13 mouse cellular contexts compared by ENCODE assay signal in genomic region chr17:5331387-5331786, GRCm38 (mm10).
DNase-seq lines count a peak whose midpoint lies in the region; TF ChIP-seq lines count a peak whose summit lies in the region.
"Had no signal": no experiment of that assay in that cellular context is flagged by ENCODE, and none has a peak within 500 bp of the region (broad histone marks: within the 10 kb centered on the region; RNA-seq: fewer than 3 reads in every experiment).

No protein-coding gene starts in this region.

- no peaks in the 10 kb centered on the region for H3K27me3 ChIP-seq in cerebellum, adult 2 months (ENCODE audit: control insufficient read depth, insufficient read depth, low read length)
- H3K27me3 ChIP-seq: heart, embryonic 15.5 days; megakaryocyte, embryonic 14.5 days had no signal

- H3K4me1 ChIP-seq in cerebellum, adult 2 months (ENCODE audit: control insufficient read depth, insufficient read depth, low read length), result no peaks in the 10 kb centered on the region

- 87% methylated on average over 1 of the region's 1 CpGs for WGBS in cerebellum, adult 2 months

- peak; percentile 38; the same call in 1 of the 2 replicates for TF ChIP-seq CTCF in cerebellum, adult 2 months (IDR thresholded peaks at IDR 0.05; ENCODE audit: borderline replicate concordance, insufficient read depth, low read depth, low read length)

- no peak for DNase-seq in cerebellum, adult 2 months
- no peak for DNase-seq in cerebellum, adult 18-20 months
- DNase-seq in left cerebral cortex, postnatal 14 days (ENCODE audit: low spot score in 2 of 2), result peak; percentile 40 to 52
- DNase-seq in left cerebral cortex, adult 11 months (ENCODE audit: low spot score), result no peak
- DNase-seq in B cell, adult 2 months, result peak; percentile 35 to 41
- DNase-seq in c-Kit-positive CD71-positive TER-119-positive erythroid progenitor cells, embryonic 14.5 days (ENCODE audit: low spot score), result peak; percentile 5
- no peak for DNase-seq in spleen, postnatal 4 days (ENCODE audit: low spot score in 2 of 2)
- no peak for DNase-seq in layer of hippocampus, adult 9-10 months (ENCODE audit: low spot score)
- DNase-seq: cerebellum, adult 9-10 months; right cerebral cortex, postnatal 4 days had no signal

- no peak overlapping the region for H3K4me3 ChIP-seq in cerebellum, adult 2 months (replicated peaks; ENCODE audit: insufficient read depth, low read depth, low read length)
- H3K4me3 ChIP-seq: forebrain, embryonic 10.5 days; heart, embryonic 15.5 days; megakaryocyte, embryonic 14.5 days had no signal

- no peak for TF ChIP-seq POLR2A in cerebellum, adult 2 months (IDR thresholded peaks at IDR 0.05; ENCODE audit: borderline replicate concordance, insufficient read depth, low read length)

- intact Hi-C loops in left cerebral cortex, postnatal 14 days (cut with DNase I), result loop anchor here (5.0 kb wide), 2 partner anchors 66 to 79 kb away; no protein-coding TSS in a partner anchor

- no peak overlapping the region for H3K27ac ChIP-seq in cerebellum, adult 2 months (ENCODE audit: insufficient read depth, low read length)
- H3K27ac ChIP-seq: forebrain, embryonic 10.5 days; heart, embryonic 15.5 days had no signal

Comparison
In these comparisons a context has a peak if more than half of its experiments do, and no peak if none do; other contexts are left out.
1. DNase-seq: peak in left cerebral cortex, postnatal 14 days (2 of 2), B cell, adult 2 months (2 of 2) and c-Kit-positive CD71-positive TER-119-positive erythroid progenitor cells, embryonic 14.5 days (single experiment); none in cerebellum, adult 2 months (0 of 2), cerebellum, adult 18-20 months (0 of 2), left cerebral cortex, adult 11 months (single experiment), spleen, postnatal 4 days (0 of 2) and layer of hippocampus, adult 9-10 months (single experiment).